Mouse (Mus musculus) layer of hippocampus, adult 18-20 months (tissue): Measurements from ENCODE around the gene Rnpep. TPM values are rescaled to one million over a fixed set of nuclear protein-coding genes. Genes with fewer than 3 reads are reported as not detected.

Experiments
- total RNA-seq, 2 experiments: library from RNA; stranded (reverse); gene quantifications; 2 replicates each; pipeline ENCODE4 v1.2.3; 2021

Rnpep gene
- total RNA-seq, 2 experiments from 2014 or later = 45.3 to 55.3 TPM

Other genes with a start within 250 kb of the Rnpep start
- gene Lgr6, start 178.8 kb downstream of the Rnpep start, total RNA-seq = 1 to 10 TPM; 1.3 to 2.6 TPM
- not detected for gene Ptpn7, start 151.4 kb downstream of the Rnpep start, total RNA-seq
- 100 to 1,000 TPM; 248 to 258 TPM for gene Arl8a, start 137.3 kb downstream of the Rnpep start, total RNA-seq
- 100 to 1,000 TPM; 195 to 208 TPM for gene Gpr37l1, start 116.4 kb downstream of the Rnpep start, total RNA-seq
- gene Elf3, start 25.5 kb downstream of the Rnpep start, total RNA-seq = not detected
- gene Timm17a, start 29.7 kb upstream of the Rnpep start, total RNA-seq = 100 to 1,000 TPM; 181 to 183 TPM
- under 1 TPM; 0.58 to 0.67 TPM for gene Lmod1, start 40.7 kb upstream of the Rnpep start, total RNA-seq
- gene Shisa4, start 91.2 kb upstream of the Rnpep start, total RNA-seq = 100 to 1,000 TPM; 110 to 125 TPM
- gene Ipo9, start 146.4 kb upstream of the Rnpep start, total RNA-seq = 100 to 1,000 TPM; 142 to 153 TPM